ENCODE assay signal across 9 mouse cellular contexts in genomic region chr10:119803633-119804422, GRCm38 (mm10).
DNase-seq lines count a peak whose midpoint lies in the region; ATAC-seq and TF ChIP-seq lines count a peak whose summit lies in the region.
"Had no signal": no experiment of that assay in that cellular context is flagged by ENCODE, and none has a peak within 500 bp of the region (broad histone marks: within the 10 kb centered on the region; RNA-seq: fewer than 3 reads in every experiment).

No protein-coding gene starts in this region.

- DNase-seq in 416B (ENCODE audit: low read depth): peak; percentile 77
- DNase-seq in cerebellum, postnatal 14 days: peak; percentile 72 to 79
- peak; percentile 41 to 44 for DNase-seq in layer of hippocampus, postnatal 10 days (ENCODE audit: low spot score in 2 of 2)
- no peak for DNase-seq in gastrocnemius, adult 8-10 months (ENCODE audit: low spot score in 2 of 2)

- no peak overlapping the region for H3K4me2 ChIP-seq in midbrain, embryonic 13.5 days (replicated peaks)
- H3K4me2 ChIP-seq: heart, embryonic 13.5 days; stomach, embryonic 15.5 days had no signal

- H3K4me3 ChIP-seq in C2C12 (ENCODE audit: insufficient read depth, poor library complexity, severe bottlenecking): no peak overlapping the region
- no peak overlapping the region for H3K4me3 ChIP-seq in midbrain, embryonic 13.5 days (replicated peaks)
- H3K4me3 ChIP-seq: heart, embryonic 13.5 days; stomach, embryonic 15.5 days had no signal

- no peaks in the 10 kb centered on the region for H3K79me3 ChIP-seq in C2C12 (ENCODE audit: low read depth)

- H3K79me2 ChIP-seq in C2C12 (ENCODE audit: control insufficient read depth, insufficient read depth): no peaks in the 10 kb centered on the region

- ATAC-seq in hematopoietic stem cell, adult 5-6 weeks (replicated peaks in 1 of 2; ENCODE audit: insufficient read depth in 1 of 2, low FRiP score in 2 of 2, low TSS enrichment in 1 of 2, low read depth in 1 of 2, poor library complexity in 2 of 2, severe bottlenecking in 2 of 2): peak; percentile 68 to 72; a peak in 3 of 4 replicates
- ATAC-seq in midbrain, embryonic 13.5 days: peak; percentile 73

- H3K4me1 ChIP-seq in midbrain, embryonic 13.5 days (replicated peaks): peaks cover 25% of the 10 kb centered on the region
- H3K4me1 ChIP-seq: stomach, embryonic 15.5 days had no signal

- H3K9ac ChIP-seq in midbrain, embryonic 13.5 days (replicated peaks): no peak overlapping the region
- H3K9ac ChIP-seq: heart, embryonic 13.5 days; stomach, embryonic 15.5 days had no signal

- TF ChIP-seq CTCF in C2C12 (IDR thresholded peaks at IDR 0.05; ENCODE audit: control insufficient read depth, insufficient read depth, insufficient read length): peak; percentile 42

- no peak overlapping the region for H3ac ChIP-seq in C2C12 (ENCODE audit: control insufficient read depth, insufficient read length, low read depth)

- H3K9me3 ChIP-seq in midbrain, embryonic 13.5 days: no peaks in the 10 kb centered on the region
- H3K9me3 ChIP-seq: heart, embryonic 13.5 days; stomach, embryonic 15.5 days had no signal

- WGBS in midbrain, embryonic 13.5 days: 61% methylated on average over 13 of the region's 13 CpGs

- peaks cover 5% of the 10 kb centered on the region for H3K27me3 ChIP-seq in C2C12 (ENCODE audit: control insufficient read depth, insufficient read depth, insufficient read length)
- no peaks in the 10 kb centered on the region for H3K27me3 ChIP-seq in midbrain, embryonic 13.5 days
- H3K27me3 ChIP-seq: heart, embryonic 13.5 days; stomach, embryonic 15.5 days had no signal

- no peaks in the 10 kb centered on the region for H3K36me3 ChIP-seq in C2C12 (ENCODE audit: control insufficient read depth, insufficient read depth)
- H3K36me3 ChIP-seq in midbrain, embryonic 13.5 days: no peaks in the 10 kb centered on the region
- H3K36me3 ChIP-seq: heart, embryonic 13.5 days; stomach, embryonic 15.5 days had no signal

- H3K27ac ChIP-seq in midbrain, embryonic 13.5 days: no peak overlapping the region
- H3K27ac ChIP-seq: heart, embryonic 13.5 days; stomach, embryonic 15.5 days had no signal

TF ChIP-seq in C2C12, 6 proteins besides CTCF, POLR2A, EP300 and RAD21:
- TF ChIP-seq CEBPB (IDR thresholded peaks at IDR 0.05; ENCODE audit: low read depth) (no peak), MYOG (IDR thresholded peaks at IDR 0.05; ENCODE audit: control insufficient read depth, extremely low read depth, insufficient read length) (no peak), FOSL1 (IDR thresholded peaks at IDR 0.05; ENCODE audit: insufficient read depth, low read length, poor library complexity, severe bottlenecking) (no peak), USF1 (IDR thresholded peaks at IDR 0.05; ENCODE audit: low read depth) (no peak), MYOD1 (IDR thresholded peaks at IDR 0.05; ENCODE audit: control insufficient read depth, insufficient read length, low read depth) (no peak), MAX (IDR thresholded peaks at IDR 0.05) (no peak)

Comparison
In these comparisons a context has a peak if more than half of its experiments do, and no peak if none do; other contexts are left out.
1. DNase-seq: peak in 416B (single experiment), cerebellum, postnatal 14 days (2 of 2) and layer of hippocampus, postnatal 10 days (2 of 2); none in gastrocnemius, adult 8-10 months (0 of 2).